Mouse (Mus musculus) activated CD4-positive, CD25-positive, alpha-beta regulatory T cell, adult 4 months (primary cell): ENCODE results near the gene Gpx6. TPM values are rescaled to one million over a fixed set of nuclear protein-coding genes. Genes with fewer than 3 reads are reported as not detected.

Experiments
- ATAC-seq: one replicate; pipeline ENCODE4 v1.8.0; 2017
- polyA plus RNA-seq, 2 experiments: library from polyadenylated mRNA; unstranded; fragments of 100-300 nt; shearing (Covaris generic); gene quantifications; one replicate each; pipeline ENCODE4 v1.2.1; 2017

Gene Gpx6
- polyA plus RNA-seq: not detected

DNA sequence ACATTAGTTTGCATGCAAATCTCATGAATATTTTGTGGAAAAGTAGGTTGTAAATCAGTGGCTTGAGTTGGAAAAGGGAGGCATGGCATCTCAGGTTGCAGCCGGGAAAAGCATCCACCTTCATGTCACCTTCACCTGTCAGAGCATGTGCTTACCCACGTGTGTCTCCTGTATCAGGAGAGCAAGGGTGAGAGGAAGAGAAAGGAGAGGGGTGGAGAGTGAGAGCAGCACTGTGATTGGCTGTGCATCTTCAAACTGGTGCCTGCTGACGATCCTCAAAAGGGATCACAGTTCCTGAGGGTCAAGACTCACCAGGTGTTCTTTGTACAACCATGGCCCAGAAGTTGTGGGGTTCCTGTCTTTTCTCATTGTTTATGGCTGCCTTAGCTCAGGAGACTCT lies at the start of gene Gpx6:
Gene Gpx6 (plus strand): TSS at position 200 of the 400 bp plus-strand sequence.
- ATAC-seq: no peak

DNA sequence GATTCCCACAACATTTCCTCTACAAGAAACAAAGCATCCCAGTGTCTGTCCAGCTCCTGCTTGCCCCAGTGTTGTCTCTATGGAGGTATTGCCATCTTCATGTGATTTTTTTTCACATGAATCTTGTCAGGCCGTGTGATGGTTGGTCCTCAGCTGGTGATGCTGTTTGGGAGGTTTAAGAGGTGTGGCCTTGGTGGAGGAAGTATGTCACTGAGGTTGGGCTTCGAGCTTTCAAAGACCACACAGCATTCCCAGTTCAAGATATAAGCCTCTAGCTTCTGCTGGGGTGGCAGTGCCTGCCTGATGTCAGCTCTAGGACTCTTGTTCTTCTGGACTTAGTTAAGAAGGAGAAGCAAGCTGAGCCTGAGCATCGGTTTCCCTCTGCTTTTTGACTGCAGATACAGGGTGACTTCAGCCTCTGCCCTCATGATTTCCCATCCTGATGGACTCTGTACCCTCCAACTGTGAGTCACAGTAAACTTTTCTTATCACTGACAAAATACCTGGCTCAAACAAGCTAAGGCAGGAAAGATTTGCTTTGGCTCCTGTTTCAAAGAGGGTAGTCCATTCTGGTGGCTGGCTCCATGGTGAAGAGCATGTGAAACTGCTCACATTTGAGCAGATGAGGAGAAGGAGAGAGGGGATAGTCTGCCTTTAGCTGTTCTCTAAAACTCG lies 49.0 kb upstream of the Gpx6 start:
- ATAC-seq: no peak

DNA sequence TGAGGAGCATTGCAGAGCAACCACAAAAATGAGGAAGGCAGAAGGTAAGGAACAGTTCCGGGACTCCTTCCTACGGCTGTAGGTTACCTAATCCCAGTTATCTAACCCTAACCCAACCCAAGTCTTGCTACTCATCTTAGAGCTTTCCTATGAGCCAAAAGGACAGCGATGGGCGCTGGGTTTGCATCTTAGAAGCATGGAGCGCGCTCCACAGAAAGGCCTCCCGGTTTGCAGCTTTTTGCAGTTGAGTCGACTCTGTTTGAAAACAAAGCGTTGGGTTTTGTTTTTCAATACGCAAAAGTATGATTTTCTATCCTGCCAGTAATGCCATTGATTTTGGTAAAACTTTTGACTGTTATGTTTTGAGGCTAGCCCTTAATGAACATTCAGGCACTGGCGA lies 48.0 kb upstream of the Gpx6 start:
- ATAC-seq: no peak

DNA sequence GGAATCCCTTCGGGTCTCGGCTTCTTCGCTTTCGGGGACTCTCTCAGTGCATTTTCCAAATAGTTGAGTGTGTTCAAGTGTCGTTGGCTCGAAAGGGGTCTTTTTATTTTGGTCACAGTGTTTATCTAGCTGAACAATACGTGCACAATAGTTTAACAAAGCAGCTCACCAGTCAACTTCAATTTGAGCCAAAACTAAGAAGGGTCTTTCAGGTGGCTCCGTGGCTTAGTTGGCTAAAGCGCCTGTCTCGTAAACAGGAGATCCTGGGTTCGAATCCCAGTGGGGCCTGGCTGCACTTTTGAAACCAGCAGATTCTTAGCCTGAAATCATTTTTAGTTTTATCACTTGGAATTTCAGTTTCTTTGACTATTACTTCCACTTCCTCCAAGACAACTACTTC lies 47.6 kb upstream of the Gpx6 start:
- no peak for ATAC-seq

DNA sequence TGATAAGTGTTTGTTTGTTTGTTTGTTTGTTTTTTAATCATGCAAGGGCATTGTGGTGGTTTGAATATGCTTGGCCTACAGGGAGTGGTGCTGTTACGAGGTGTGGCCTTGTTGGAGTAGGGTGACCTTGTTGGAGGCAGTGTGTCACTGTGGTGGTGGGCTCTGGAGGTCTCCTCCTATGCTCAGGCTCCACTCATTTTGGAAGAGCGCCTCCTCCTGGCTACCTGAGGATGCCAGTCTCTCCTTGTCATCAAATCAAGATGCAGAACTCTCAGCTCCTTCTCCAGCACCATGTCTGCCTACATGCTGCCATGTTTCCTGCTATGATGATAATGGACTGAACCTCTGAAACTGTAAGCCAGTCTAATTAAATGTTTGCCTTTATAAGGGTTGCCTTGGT lies 46.2 kb upstream of the Gpx6 start:
- no peak for ATAC-seq

DNA sequence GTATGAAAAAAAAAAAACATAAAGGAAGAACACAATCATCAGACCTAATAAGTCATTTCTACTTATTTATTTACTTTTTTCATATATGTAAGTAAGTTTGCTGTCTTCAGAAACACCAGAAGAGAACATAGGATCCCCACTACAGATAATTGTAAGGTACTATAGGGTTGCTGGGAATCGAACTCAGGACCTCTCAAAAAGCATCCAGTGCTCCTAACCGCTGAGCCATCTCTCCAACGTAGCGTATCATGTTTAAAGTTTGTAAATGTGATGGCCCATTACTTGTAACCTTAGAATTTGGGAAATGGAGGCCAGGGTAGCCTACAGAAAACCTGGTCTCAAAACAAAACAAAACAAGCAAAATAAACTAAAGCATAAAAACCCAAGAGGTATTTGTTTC lies 44.4 kb upstream of the Gpx6 start:
- no peak for ATAC-seq

DNA sequence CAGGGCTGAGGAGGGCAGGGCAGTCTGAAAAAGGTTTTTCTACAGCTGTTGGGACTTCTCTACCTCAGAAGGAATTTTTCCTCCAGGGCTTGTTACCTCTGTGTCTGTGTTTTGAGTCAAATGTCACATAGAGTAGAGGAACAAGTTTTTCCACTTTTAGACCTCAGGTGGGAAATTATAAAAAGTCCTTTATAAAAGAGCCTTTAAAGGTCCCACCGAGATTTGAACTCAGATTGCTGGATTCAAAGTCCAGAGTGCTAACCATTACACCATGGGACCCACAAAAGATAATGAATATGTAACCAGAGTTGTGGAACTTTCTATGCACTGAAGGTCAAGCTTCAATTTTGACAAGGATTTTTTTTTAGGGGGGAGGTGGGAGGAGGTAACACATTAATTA lies 43.7 kb upstream of the Gpx6 start:
- ATAC-seq: no peak

DNA sequence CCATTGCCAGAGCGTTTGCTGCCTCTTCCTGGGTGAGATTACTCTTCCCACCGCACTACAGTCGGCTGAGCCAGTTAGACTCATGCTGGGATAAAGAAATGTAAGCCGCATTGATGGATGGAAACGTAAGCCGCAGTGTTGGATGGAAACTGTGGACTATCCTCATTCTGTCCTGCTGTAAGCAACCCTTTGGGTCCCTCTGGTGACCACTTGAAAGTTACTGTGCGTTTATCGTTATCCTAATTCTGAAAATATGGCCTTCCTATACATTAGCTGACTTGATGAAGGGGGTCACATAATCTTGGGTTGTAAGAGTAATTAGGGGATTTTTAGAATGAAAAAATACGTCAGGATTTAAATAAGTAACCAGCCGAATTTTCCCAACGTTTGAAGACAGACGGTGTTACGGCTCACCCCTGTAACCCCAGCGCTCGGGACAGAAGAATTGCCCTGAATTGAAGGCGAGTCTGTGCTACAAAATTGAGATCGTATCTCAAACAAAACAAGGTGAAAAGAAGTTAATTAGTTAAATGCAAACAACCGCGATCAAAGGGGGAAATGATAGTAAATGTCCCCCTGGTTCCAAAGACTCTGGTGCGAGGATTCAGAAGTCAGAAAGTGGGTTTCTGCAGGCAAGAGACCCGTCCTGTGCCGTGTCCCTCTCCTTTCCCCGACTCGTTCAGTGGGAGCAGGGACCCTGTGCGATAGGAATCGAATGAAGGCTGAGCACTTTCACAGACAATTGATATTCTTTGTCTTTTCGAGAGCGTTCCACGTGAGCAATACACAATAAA lies 36.7 kb upstream of the Gpx6 start:
- no peak for ATAC-seq

DNA sequence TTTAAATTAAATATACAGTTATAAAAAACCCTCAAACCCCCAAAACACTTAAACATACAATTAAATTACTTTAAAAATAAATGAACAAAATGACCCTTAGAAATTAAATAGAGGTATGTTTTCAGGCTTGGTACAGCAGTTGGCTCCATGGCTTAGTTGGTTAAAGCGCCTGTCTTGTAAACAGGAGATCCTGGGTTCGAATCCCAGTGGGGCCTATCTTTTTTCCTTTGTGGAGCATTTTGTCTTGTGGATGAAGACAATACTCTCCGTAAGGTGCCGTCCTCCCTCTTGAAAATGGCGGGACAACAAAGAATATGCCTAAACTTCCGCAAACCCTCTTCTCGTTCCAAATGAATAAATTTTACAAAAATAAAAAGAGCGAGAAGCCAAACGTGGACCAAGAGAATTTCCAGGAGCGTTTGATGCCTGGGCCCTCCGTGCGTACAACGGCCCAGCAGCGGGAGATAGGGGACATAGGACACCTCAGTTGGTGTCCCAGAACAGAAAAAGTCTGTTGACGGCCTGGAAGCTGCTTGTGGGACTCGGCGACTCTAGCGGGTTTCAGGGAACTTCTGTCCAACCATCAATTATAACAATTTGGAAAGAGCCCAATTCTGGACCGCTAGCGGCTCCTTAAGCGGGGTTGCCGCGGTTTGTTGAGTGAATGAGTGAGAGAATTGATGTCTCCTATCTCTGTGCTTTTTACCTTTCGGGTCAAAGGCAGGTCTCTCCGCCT lies 35.9 kb upstream of the Gpx6 start:
- no peak for ATAC-seq

DNA sequence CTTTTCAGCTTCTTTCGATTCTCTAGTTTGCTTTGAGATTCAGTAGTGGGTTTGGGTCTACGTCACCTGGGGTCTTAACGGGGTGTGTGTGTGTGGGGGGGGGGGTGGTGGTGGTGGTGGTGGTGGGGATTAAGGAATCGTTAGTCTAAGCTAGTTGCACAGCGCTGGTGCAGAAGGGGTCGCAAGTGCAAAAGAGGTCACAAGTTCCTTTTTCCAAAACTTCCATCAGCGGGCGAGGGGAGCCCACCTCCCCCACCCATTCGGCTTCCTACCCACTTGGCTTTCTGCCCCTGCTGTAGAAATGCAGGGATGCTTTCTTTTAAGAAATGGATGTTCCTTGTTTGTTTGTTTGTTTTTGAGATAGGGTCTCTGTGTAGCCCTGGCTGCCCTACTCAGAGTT lies 35.4 kb upstream of the Gpx6 start:
- no peak for ATAC-seq

DNA sequence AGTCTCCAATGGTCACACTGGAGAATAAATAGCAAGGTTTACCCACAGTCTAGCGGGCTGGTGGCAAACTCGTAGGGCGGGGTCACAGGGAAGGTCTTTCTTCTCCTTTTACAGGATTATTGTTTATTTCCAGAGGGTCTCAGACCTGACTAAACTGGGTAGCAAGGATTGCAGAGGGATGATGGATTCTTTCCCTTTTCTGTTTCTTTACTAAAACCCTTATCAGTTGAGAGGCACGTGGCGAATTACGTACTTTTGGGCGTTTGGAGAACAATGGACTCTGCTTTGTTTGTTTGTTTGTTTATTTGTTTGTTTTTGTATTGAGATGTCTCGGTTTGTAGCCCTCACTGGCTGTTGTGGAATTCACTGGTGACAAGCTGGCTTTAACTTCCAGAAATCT lies 32.8 kb upstream of the Gpx6 start:
- no peak for ATAC-seq

DNA sequence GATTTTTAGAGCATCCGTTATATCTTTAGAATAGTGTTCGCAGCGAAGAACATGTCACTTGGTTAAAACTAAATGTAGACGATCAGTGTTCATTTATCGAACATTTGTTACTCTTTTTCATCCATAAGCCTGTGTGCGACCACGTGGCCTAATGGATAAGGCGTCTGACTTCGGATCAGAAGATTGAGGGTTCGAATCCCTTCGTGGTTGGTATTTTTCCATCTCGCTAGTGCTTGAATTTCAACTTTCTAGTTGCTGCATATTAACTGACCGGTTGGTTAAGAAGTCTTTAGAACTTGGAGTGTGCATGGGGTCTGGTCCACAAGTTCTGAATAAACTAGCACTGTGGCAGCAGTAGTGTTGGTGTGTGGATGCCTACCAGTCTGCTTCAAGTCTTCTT lies 32.4 kb upstream of the Gpx6 start:
- ATAC-seq: peak; percentile 64

DNA sequence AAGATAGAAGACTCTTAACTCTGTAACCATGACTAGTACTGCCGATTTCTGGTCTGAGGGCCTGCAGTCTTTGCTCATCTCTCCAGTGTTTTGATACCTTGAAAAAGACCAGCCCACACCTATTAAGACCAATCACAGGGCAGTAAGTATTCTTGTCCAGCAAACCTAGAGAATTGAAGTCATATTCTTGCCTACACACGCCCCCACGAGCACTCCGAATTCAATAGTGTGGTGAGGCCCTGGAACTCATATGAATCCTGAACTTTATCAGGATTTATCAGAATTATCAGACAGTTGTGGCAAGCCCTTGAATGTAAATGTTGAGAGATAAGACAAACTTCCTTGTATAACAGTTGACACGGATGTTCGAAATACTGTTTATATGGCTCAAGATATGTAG lies 19.3 kb upstream of the Gpx6 start, which contains the start of gene Gpx5:
Gene Gpx5 (minus strand): TSS at position 101 of the 400 bp plus-strand sequence.
- ATAC-seq: no peak

DNA sequence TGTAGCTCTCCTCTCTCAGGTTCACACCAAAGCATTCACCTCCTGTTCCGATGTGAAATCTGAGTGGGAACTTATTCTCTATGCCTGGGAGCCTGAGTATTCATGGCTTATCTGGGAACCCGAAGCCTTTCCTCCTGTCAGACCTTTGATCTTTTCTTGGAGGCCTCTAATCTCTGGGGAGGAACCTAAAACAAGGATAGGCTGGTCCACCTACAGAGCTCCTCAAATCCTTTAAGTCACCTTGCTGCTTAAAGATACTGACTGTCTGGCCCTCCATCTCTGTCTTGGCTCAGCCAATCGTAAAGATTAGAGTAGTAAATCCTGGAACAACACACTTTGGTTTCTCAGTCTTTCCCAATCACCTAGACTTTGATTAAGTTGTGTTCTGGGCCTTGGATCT lies 13.4 kb upstream of the Gpx6 start:
- ATAC-seq: no peak

DNA sequence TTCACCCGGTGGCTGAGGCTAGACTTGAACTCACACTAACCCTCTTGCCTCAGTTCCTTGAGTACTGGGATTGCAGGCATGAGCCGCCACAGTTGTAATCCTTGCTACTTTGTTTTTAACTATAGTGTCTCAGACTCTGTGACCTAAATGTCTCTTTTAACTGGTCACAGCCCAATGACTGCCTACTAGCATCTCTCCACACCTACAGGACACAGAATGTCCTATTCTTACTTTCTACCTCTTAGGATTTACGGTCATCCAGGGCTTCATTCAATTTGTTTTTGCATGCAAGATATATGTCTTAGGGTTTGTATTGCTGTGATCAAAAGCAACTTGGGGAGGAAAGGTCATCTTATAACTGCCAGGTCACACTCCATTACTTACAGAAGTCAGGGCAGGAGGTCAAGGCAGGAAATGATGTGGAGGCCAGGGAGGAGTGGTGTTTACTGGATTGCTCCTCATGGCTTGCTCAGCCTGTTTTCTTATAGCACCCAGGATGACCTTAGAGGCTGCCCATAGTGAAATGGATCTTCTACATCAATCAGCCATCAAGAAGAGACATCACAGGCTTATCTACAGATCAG lies 7.3 kb upstream of the Gpx6 start:
- ATAC-seq: no peak

DNA sequence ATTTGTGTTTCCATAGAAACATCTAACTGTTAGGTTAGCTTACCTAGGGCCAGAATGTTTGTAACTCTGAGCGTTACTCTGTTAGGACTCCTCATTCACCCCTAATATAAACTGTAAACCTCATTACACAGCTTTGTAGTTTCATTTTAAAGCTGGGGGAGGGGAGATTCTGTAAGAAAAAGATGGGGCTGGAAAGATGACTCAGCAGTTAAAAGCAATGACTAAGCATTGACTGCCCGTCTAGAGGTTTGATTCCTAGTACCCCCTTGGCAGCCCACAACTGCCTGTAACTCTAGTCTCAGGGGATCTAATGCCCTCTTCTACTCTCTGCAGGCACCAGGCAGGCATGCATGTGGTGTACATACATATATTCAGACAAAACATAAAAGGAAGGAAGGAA lies 2.1 kb upstream of the Gpx6 start:
- ATAC-seq: no peak

DNA sequence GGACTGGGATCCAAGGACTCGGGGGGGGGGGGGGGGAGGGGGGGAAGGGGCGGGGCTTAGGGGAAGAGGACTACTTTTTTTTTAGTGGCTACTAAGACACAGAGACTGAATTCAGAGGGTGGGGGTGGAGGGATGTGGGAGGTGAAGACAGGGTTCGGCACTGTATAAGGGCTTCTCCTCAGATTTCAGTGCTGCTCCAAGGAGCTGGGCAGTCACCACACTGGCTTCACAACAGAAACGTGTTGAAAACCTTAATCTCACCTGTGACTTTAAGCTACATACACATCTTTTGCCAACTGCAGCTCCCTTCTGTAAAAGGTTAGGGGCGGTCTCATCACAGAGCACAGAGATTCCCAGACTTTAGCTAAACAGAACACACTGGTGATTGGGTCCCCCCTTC lies 929 bp downstream of the Gpx6 start:
- ATAC-seq: no peak

DNA sequence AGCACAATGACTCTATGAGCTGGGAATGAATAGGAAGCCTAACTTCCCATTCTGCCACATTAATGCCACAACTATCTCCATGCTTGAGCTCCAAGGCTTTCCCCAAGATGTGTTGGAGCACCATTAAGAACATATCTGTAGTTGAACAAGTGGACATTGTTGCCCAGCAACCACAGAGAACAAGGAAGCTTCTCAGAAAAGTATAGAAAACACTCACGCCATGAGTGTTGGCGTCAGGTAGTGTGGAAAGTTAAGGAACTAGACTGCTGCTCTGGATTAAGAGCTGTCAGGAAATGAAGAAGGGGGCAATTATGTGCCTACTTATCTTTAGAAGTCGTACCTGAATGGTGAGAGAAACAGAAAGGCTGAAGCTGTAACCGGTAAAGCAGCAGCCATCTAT lies 2.0 kb downstream of the Gpx6 start:
- no peak for ATAC-seq

DNA sequence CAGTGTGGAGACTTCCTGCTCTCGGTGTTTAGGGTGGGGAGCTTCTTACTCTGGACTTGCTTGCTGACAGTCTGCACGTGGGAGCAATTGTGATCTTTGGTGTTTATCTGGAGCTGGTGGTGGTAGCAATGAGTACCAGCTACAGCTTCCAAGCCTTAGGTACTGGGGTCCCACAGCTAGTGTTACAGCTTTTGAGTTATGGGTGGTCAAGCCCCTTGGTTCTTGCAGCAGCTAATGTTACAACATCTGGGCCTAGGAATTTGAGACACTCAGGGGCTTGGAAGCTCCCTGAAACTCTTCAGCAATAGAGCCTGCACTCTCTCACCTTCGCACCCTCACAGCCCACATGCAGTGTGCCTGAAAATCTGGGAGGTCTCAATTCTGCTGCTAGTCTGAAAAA lies 8.3 kb downstream of the Gpx6 start:
- no peak for ATAC-seq

DNA sequence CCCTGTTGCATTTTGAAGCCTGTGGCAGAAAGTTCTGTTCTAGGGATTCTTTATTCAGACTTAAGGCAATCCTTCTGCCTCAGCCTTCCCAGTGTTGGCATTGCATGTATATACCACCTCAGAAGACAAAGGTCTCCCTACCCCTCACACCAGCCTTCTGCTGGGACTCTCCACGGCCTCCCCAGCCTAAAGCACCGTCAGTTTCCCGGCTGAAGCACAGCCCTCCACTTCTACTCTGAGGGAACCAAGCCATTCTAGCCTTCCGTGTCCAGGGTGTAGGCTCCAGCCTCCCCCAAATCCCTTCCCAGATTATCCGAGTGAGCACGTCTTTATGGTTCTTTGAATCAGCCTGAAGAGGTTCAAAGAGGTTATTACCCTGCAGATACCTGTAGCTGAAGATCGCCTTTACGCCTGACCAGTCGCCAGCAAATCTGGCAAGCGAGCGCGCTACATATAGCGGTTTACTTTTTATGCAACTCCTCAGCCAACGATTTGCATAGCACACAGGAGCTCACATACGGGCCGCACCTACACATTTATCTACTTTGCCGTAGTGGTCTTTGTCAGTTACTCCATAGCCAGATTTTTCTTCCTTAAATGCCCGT lies 10.1 kb downstream of the Gpx6 start:
- no peak for ATAC-seq

DNA sequence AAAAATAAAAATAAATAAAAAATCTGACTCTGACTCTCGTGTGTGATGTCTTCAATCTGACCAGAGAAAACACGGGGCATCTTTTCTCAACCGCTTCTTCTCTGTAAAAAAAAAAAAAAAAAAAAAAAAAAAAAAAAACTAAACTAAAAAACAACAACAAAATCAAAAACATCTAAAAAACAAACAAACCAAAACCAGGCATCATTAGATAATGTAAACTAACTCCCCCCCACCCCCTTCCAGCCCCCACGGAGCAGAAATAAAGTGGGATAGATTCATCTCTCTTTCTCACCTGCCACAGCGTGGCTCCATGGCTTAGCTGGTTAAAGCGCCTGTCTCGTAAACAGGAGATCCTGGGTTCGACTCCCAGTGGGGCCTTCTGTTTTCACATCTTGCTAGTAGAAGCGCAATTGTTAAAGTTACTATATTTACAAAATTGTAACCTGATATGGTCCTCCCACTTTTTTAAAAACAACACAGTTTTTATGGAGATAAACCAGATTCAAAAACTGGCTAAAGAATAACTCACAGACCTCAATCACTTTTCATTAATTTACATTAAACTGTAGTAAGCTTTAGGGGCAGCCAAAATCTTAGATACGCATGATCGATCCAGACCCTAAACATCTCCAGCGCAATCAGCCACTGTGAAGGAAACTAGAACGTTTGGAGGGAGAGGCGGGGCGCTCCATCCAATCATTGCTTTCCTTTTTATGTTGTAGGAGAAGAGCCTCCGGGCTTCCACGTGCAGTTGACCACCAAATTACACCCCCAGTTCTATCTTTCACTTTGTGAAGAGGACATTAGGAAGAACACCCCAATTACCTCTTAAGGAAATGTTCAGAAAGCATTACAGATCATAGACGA lies 10.8 kb downstream of the Gpx6 start:
- ATAC-seq: no peak

DNA sequence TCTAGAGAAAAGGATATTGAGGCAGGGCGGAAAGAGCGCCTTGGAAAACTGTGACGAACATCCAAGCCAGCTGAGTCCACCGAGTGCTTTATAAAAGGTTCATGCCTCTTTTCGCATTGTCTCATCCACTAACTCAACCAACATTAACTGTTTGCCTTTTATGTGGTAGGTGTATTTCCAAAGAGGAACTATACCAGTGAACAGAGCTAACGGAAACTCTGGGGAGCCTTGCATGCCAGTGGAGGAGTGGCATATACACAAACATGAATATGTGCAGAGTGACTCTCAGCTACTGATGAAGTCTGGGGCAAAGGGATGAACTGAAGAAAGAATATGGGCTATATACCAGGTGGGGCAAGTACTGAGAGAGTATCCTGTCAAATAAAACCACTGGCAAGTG lies 11.5 kb downstream of the Gpx6 start:
- ATAC-seq: no peak
